Mouse (Mus musculus) limb, embryonic 11.5 days (tissue): ENCODE results near the gene Sstr2. TPM values are rescaled to one million over a fixed set of nuclear protein-coding genes. Genes with fewer than 3 reads are reported as not detected.

ENCODE experiments used
- ATAC-seq: fragments of 200-750 bp; cut with Nextera tagmentation; 2 replicates; pipeline ENCODE4 v1.8.0; 2017; ENCODE audit warnings: low read depth; ENCODE audit not compliant: insufficient number of reproducible peaks, low FRiP score, low TSS enrichment
- DNase-seq: peaks from one replicate; pipeline ENCODE4 v3.0.0-alpha.2; 2015; ENCODE audit warnings: low spot score
- H3K27ac ChIP-seq: fragments of 300-500 bp; sonication (generic); replicated peaks from 2 replicates; pipeline ENCODE4 v1.5.1; 2014; ENCODE audit warnings: low read depth, mild to moderate bottlenecking, low read length
- H3K27me3 ChIP-seq: fragments of 300-500 bp; sonication (generic); 2 replicates; pipeline ENCODE4 v1.6.1; 2014; ENCODE audit warnings: mild to moderate bottlenecking, low read length, mixed read lengths; ENCODE audit not compliant: control insufficient read depth, insufficient read depth
- H3K36me3 ChIP-seq: fragments of 300-500 bp; sonication (generic); 2 replicates; pipeline ENCODE4 v1.6.1; 2014; ENCODE audit warnings: mild to moderate bottlenecking, low read length, moderate library complexity, mixed read lengths; ENCODE audit not compliant: control insufficient read depth, insufficient read depth
- H3K4me1 ChIP-seq: fragments of 300-500 bp; sonication (generic); 2 replicates; pipeline ENCODE4 v1.6.1; 2014; ENCODE audit warnings: low read length, mixed read lengths; ENCODE audit not compliant: control insufficient read depth, insufficient read depth
- H3K4me2 ChIP-seq: fragments of 300-500 bp; sonication (generic); 2 replicates; pipeline ENCODE4 v1.6.1; 2014; ENCODE audit warnings: low read depth, mild to moderate bottlenecking, moderate library complexity; ENCODE audit not compliant: severe bottlenecking
- H3K4me3 ChIP-seq: fragments of 300-500 bp; sonication (generic); 2 replicates; pipeline ENCODE4 v1.5.1; 2014; ENCODE audit warnings: low read depth, low read length
- H3K9ac ChIP-seq: fragments of 300-500 bp; sonication (generic); 2 replicates; pipeline ENCODE4 v1.6.1; 2014; ENCODE audit warnings: mild to moderate bottlenecking, low read length
- H3K9me3 ChIP-seq: fragments of 300-500 bp; sonication (generic); 2 replicates; pipeline ENCODE4 v1.6.1; 2016; ENCODE audit warnings: low read length; ENCODE audit not compliant: control insufficient read depth
- WGBS: fragments of 180-500 bp; shearing (Covaris S2); extraction: QIAGEN DNeasy Blood & Tissue Kit; methylation state at CpG from one replicate; pipeline ENCODE4 v1.1.7; 2014; 5-methylcytosine and 5-hydroxymethylcytosine counted together
- polyA plus RNA-seq: library from polyadenylated mRNA; unstranded; fragments of >200 nt; fragmentation: Nextera tagmentation; extraction: Ambion mirVana; gene quantifications from 2 replicates; pipeline ENCODE4 v1.2.1, GENCODE M21; 2014

Sstr2 gene
- polyA plus RNA-seq, 1 experiment from 2014 or later: 0.48 TPM

DNA sequence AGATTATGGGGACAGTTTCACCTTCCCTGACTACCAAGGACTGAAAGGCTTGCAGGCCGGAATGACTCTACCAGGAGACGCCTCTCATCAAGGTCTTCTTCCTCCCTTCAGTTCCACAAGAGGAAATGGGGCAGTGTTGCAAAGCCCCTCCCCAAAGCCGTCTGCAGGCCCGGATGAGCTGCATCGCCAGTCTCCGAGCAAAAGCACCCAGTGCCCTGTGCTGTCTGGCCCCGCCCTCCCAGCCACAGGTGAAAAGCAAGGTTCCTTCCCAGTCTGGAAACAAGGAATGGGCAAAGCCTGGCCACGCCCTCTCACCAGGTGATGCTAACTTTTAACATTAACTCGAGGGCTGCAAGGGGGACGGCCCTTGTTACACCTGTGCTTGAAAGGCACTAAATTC, 47.5 kb downstream of the Sstr2 start:
- ATAC-seq (no peak), DNase-seq (no peak)
- H3K4me1 ChIP-seq: no peaks in the 10 kb centered on the region
- H3K27me3 ChIP-seq: no peaks in the 10 kb centered on the region
- H3K27ac ChIP-seq: no peak overlapping the region
- peaks cover 9% of the 10 kb centered on the region; the same call in 1 of the 2 replicates for H3K36me3 ChIP-seq
- no peaks in the 10 kb centered on the region for H3K9me3 ChIP-seq
- no peak overlapping the region for H3K4me3 ChIP-seq
- H3K9ac ChIP-seq: no peak overlapping the region
- 45% methylated on average over 10 of the region's 10 CpGs for WGBS
- no peak overlapping the region for H3K4me2 ChIP-seq

DNA sequence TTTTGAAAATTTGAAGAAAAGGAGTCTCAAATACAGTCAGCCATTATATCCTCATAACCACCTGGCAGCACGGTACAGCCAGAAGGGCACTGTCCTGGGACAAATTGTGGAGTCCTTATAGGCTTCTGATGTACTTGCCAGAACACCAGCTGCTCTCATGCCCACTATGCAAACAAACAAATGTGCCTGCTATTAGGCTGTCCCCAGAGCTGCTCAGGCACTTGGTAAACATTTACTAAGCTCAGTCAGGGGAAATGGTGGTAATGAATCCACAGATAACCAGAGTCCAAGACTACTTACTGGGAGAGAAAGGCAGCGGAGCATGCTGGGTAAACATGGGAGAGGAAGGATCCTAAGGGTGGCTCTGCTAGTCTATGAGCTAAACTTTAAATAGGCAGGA, 48.0 kb downstream of the Sstr2 start:
- no peaks in the 10 kb centered on the region for H3K4me1 ChIP-seq
- no peak overlapping the region for H3K4me3 ChIP-seq
- peaks cover 4% of the 10 kb centered on the region; the same call in 1 of the 2 replicates for H3K36me3 ChIP-seq
- no peak for DNase-seq
- no peak overlapping the region for H3K9ac ChIP-seq
- H3K27me3 ChIP-seq: no peaks in the 10 kb centered on the region
- ATAC-seq: no peak
- WGBS: 74% methylated on average over 2 of the region's 2 CpGs
- no peak overlapping the region for H3K27ac ChIP-seq
- H3K4me2 ChIP-seq: no peak overlapping the region
- no peaks in the 10 kb centered on the region for H3K9me3 ChIP-seq

DNA sequence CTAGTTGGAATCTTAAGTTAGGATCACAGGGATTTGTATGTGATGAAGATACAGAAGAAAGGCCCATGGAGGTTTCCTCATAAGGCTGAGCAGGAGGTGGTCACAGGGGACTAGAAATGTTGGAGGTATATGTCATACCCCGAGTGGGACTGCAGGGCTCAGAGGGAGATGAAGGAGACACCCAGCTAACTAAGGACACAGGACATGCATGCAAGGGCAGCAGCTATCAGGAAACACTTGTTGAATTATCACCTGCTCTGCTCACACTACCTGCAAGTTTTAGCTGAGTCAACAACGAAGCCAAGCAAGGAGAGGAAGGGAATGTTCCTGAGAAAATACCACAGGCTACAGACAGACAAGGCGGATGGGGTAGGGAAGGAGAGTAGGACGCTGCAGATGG, 48.6 kb downstream of the Sstr2 start:
- no peak overlapping the region for H3K9ac ChIP-seq
- 86% methylated on average over 4 of the region's 4 CpGs for WGBS

DNA sequence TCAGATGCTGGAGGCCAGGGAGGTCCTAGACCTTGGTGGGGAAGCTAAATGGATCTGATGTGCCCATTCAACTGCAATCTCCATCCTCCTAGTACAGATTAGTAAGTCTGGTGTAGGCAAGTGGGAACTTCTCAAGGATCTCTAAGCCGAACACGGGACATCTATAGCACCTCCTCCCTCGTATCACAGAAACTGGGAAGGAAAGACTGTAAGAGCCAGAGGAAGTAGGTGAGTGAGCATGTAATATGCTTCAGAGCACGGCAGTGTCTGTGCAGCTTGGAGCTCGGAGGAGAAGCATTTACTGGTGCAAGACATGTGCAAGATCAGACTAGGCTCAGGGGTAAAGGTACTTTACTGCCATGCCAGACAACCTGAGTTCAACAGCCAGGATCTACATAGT, 49.7 kb downstream of the Sstr2 start:
- no peak for DNase-seq
- WGBS: 92% methylated on average over 5 of the region's 5 CpGs
- Histone ChIP-seq H3K9ac (no peak overlapping the region), H3K4me2 (no peak overlapping the region), H3K27me3 (no peaks in the 10 kb centered on the region), H3K27ac (no peak overlapping the region), H3K4me1 (no peaks in the 10 kb centered on the region), H3K9me3 (no peaks in the 10 kb centered on the region), H3K4me3 (no peak overlapping the region), H3K36me3 (peaks cover 6% of the 10 kb centered on the region; the same call in 1 of the 2 replicates)
- no peak for ATAC-seq

More for the DNA sequence above, 48.6 kb downstream of the Sstr2 start:
- H3K4me2 ChIP-seq: no peak overlapping the region
- no peak for DNase-seq
- H3K27ac ChIP-seq: no peak overlapping the region
- no peak overlapping the region for H3K4me3 ChIP-seq
- no peaks in the 10 kb centered on the region for H3K4me1 ChIP-seq
- no peak for ATAC-seq
- peaks cover 4% of the 10 kb centered on the region; the same call in 1 of the 2 replicates for H3K36me3 ChIP-seq
- no peaks in the 10 kb centered on the region for H3K27me3 ChIP-seq
- no peaks in the 10 kb centered on the region for H3K9me3 ChIP-seq

DNA sequence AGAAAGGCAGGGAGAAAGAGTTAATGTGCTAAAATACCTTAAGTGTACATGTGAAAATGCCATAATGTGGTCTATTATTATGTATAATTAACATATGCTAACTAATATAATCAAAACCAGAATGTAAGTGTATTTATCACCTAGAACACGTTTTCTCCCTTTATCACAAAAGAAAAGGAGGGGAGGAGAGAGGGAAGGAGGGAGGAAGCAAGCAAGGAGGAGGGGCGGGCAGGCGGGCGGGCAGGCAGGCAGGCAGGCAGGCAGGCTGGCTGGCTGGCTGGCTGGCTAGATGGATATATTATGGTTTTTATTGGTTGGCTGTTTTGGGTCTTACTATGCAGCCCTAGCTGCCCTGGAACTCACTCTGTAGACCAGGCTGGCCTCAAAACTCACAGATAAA, 50.6 kb downstream of the Sstr2 start:
- no peaks in the 10 kb centered on the region for H3K27me3 ChIP-seq
- 75% methylated on average over 4 of the region's 4 CpGs for WGBS
- H3K4me2 ChIP-seq: no peak overlapping the region
- no peaks in the 10 kb centered on the region for H3K9me3 ChIP-seq
- H3K4me3 ChIP-seq: no peak overlapping the region
- ATAC-seq (no peak), DNase-seq (no peak)
- H3K9ac ChIP-seq: no peak overlapping the region
- peaks cover 2% of the 10 kb centered on the region; the same call in 1 of the 2 replicates for H3K36me3 ChIP-seq
- no peak overlapping the region for H3K27ac ChIP-seq
- no peaks in the 10 kb centered on the region for H3K4me1 ChIP-seq

DNA sequence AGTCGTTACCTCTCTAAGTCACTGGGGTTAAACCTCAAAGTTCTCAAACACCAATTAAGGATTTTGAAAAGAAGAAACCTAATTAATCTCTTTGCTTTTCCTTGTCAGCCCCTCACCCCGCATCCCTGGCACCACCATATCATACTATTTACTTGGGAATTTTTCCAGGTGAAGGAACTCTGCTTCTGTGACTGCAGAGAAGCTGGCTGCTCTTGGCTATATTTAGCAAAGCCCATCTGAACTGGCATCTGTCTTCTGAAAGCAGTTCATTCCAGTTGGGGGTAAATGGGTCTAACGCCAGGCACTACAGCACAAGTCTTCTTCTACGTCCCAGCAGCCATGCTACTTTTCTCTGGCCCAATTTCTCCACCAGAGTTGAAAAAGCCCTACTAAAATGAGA, 54.5 kb downstream of the Sstr2 start:
- Histone ChIP-seq H3K27me3 (no peaks in the 10 kb centered on the region), H3K9ac (no peak overlapping the region), H3K4me1 (no peaks in the 10 kb centered on the region), H3K36me3 (peaks cover 10% of the 10 kb centered on the region; the same call in 1 of the 2 replicates), H3K9me3 (no peaks in the 10 kb centered on the region), H3K4me3 (no peak overlapping the region), H3K27ac (no peak overlapping the region), H3K4me2 (no peak overlapping the region)
- DNase-seq: no peak
- no peak for ATAC-seq
- 99% methylated on average over 4 of the region's 4 CpGs for whole genome bisulfite sequencing

DNA sequence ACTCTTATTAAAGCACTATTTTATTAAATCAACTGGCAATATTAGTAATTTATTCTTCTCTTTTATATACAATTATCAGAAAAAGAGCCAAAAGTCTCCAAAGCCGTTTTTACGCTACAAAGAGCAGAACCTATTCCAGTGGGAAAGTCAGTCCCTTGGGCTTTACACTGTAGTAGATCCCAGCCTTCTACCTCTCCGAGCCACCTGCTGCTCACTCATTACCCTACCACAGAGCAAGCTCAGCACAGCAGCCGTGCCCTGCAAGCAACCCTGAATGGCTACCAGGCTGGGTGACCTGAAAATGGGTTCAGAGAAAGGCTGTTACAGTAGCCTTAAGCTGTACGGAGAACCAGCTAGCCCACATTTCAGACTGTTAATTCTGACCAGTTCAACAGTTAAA, 55.5 kb downstream of the Sstr2 start:
- WGBS: 90% methylated on average over 5 of the region's 5 CpGs
- Histone ChIP-seq H3K4me2 (no peak overlapping the region), H3K4me3 (no peak overlapping the region), H3K9me3 (no peaks in the 10 kb centered on the region), H3K27ac (no peak overlapping the region), H3K9ac (no peak overlapping the region), H3K36me3 (peaks cover 10% of the 10 kb centered on the region; the same call in 1 of the 2 replicates), H3K27me3 (no peaks in the 10 kb centered on the region), H3K4me1 (no peaks in the 10 kb centered on the region)
- ATAC-seq (no peak), DNase-seq (no peak)

Other genes with a start within 250 kb of the Sstr2 start
- 29.3 and 30.6 TPM in 2 replicates for gene Cog1, start 29.8 kb downstream of the Sstr2 start, polyA plus RNA-seq
- 12.2 and 14.9 TPM in 2 replicates for gene Slc39a11, start 30.7 kb downstream of the Sstr2 start, polyA plus RNA-seq
- gene Fam104a, start 64.8 kb downstream of the Sstr2 start, polyA plus RNA-seq: 53.0 and 54.2 TPM in 2 replicates
- gene D11Wsu47e, start 65.1 kb downstream of the Sstr2 start, polyA plus RNA-seq: 24.0 and 26.1 TPM in 2 replicates
- 0.51 and 0.54 TPM in 2 replicates for gene Cpsf4l, start 90.7 kb downstream of the Sstr2 start, polyA plus RNA-seq
- 74.3 and 75.4 TPM in 2 replicates for gene Cdc42ep4, start 132.5 kb downstream of the Sstr2 start, polyA plus RNA-seq